Mouse (Mus musculus): ENCODE measurements at regions not wholly inside any gene's neighbourhood (a gene's known extent, or its start where the extent isn't known, plus 50 kb on each side); places are given as distances from the start of the nearest gene placed in this dataset.

DNA sequence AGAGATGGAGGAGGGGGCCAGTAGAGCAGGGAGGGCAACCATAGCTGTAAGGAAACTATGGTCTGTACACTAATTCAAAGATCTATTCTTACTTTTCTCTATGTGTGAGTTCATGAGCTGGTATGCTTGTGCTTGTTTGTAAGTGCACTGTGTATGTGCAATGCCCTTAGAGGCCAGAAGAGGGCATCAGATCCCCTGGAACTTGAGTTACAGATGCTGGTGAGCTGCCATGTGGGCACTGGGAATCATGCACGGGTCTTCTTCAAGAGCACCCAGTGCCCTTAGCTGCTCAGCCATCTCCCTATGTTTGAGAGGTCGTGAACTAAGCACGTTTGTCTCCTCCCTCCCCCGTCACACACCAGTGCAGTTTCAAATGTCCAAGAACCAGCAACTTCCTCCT lies 68.9 kb downstream of the Tbx3 start:
- Histone ChIP-seq H3K36me3 (replicated peaks) (no peaks in the 10 kb centered on the region), H3K9me3 (no peaks in the 10 kb centered on the region), H3K27ac (replicated peaks) (no peak overlapping the region), H3K27me3 (replicated peaks; ENCODE audit: low read depth, poor library complexity, severe bottlenecking) (peaks cover 13% of the 10 kb centered on the region; the same call in 1 of the 2 replicates), H3K4me3 (no peak overlapping the region), H3K4me1 (no peaks in the 10 kb centered on the region)
- DNase-seq (ENCODE audit: low spot score), result no peak
- WGBS, result 73% methylated on average over 4 of the region's 4 CpGs

DNA sequence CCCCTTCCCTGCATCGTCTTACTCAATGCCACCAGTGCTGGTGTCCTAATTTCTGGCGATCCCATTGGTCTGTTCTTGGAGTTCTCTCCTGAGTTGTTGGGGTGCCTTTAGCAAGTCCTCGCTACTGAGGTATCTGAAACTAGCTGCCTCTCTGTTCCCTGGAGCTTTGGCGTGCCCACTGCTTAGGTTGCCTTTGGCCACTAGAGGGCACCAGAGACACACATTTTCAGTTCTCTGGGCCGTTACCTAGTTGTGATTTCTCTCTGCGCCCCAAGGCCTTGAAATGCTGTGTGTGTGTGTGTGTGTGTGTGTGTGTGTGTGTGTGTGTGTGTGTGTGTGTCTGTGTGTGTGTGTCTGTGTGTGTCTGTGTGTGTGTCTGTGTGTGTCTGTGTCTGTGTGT lies 70.6 kb downstream of the Tbx3 start:
- peaks cover 13% of the 10 kb centered on the region for H3K27me3 ChIP-seq (replicated peaks; ENCODE audit: low read depth, poor library complexity, severe bottlenecking)
- no peak overlapping the region for H3K4me3 ChIP-seq
- no peaks in the 10 kb centered on the region for H3K4me1 ChIP-seq
- H3K9me3 ChIP-seq, result no peaks in the 10 kb centered on the region
- H3K36me3 ChIP-seq (replicated peaks), result no peaks in the 10 kb centered on the region
- DNase-seq (ENCODE audit: low spot score), result peak; percentile 79
- no peak overlapping the region for H3K27ac ChIP-seq (replicated peaks)
- 7% methylated on average over 6 of the region's 6 CpGs for WGBS

DNA sequence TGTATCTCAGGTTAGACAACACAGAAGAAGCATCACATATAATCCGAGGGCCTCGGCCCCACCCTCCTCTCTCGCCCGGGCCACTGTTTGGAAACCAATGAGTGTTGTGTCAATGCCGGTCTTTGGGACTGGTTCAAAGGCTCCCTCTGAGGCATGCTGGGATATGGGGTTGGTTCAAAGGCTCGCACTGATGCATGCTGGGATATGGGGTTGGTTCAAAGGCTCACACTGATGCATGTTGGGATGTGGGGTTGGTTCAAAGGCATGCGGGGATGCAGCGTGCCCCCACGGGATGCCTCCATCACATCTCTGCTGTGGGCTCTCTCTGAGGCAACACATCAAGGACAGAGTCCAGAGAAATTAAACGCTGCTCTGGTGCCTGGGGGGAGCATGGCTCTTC lies 73.3 kb downstream of the Tbx3 start:
- Histone ChIP-seq H3K4me3 (no peak overlapping the region), H3K27ac (replicated peaks) (no peak overlapping the region), H3K4me1 (peaks cover 7% of the 10 kb centered on the region), H3K27me3 (replicated peaks; ENCODE audit: low read depth, poor library complexity, severe bottlenecking) (peaks cover 33% of the 10 kb centered on the region), H3K36me3 (replicated peaks) (no peaks in the 10 kb centered on the region), H3K9me3 (no peaks in the 10 kb centered on the region)
- DNase-seq (ENCODE audit: low spot score), result no peak
- WGBS, result 85% methylated on average over 10 of the region's 10 CpGs

DNA sequence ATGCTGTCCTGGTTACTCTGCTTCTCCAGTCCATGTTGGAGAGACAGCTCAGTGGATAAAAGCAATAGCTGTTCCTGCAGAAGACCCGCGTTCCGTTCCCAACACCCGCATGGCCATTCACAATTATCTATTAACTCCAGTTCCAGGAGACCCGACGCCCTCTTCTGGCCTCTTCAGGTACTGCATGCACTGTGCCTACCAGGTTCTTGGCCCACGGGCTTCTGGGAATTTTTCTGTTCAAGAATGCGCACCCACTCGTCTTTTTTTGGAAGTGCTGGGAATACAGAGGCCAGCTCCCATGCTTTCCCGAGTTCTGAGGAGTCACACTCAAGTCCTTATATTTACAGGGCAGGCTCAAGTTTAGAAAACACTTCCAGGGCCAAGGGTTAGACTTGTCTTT lies 76.6 kb downstream of the Tbx3 start:
- 72% methylated on average over 10 of the region's 10 CpGs for WGBS
- no peaks in the 10 kb centered on the region for H3K36me3 ChIP-seq (replicated peaks)
- H3K27me3 ChIP-seq (replicated peaks; ENCODE audit: low read depth, poor library complexity, severe bottlenecking), result peaks cover 55% of the 10 kb centered on the region
- no peaks in the 10 kb centered on the region for H3K9me3 ChIP-seq
- H3K4me1 ChIP-seq, result peaks cover 12% of the 10 kb centered on the region
- peak; percentile 29 for DNase-seq (ENCODE audit: low spot score)
- no peak overlapping the region for H3K4me3 ChIP-seq
- no peak overlapping the region for H3K27ac ChIP-seq (replicated peaks)

DNA sequence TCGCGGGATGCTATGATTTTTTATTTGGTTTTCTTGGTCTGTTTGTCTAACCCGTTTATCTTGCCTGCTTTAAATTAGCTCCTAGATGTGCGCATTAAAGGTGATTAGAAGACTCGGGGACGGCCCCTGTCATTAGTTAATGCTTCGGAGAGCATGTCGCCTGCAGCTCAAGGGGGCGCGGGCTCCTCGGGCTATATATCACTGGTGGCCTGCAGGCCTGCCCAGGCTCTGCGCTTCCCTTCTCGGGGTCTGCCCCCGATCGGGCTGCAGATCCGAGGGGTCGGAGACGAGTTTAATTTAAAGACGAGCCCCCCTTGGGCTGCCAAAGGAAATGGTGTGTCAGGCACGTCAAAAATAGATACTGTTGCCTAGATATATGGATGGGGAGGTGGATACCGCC lies 78.2 kb downstream of the Tbx3 start:
- peaks cover 50% of the 10 kb centered on the region for H3K27me3 ChIP-seq (replicated peaks; ENCODE audit: low read depth, poor library complexity, severe bottlenecking)
- no peaks in the 10 kb centered on the region for H3K9me3 ChIP-seq
- peaks cover 12% of the 10 kb centered on the region for H3K4me1 ChIP-seq
- H3K36me3 ChIP-seq (replicated peaks), result no peaks in the 10 kb centered on the region
- H3K27ac ChIP-seq (replicated peaks), result no peak overlapping the region
- peak; percentile 37 for DNase-seq (ENCODE audit: low spot score)
- H3K4me3 ChIP-seq, result peak overlapping the region; percentile 40
- WGBS, result under 1% methylated on average over 21 of the region's 21 CpGs

DNA sequence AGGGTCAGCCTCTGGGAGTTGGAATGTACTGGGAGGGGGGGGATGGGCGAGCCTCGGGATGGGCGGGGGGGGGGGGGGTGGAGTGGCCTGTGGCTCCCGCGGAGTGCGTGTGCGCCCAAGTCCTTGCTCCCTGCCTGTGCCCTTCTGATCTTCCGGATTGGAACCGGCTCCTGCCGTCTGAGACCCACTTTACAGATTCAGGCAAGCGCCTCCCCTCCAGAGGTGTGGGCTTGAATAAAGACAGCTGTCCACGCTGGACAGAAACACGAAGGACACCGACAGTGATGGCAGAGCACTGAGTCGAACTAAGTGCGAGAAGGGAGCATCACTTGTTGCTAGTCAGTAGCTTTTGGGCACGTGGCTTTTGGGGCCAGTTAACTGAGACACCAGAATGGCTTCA lies 78.7 kb downstream of the Tbx3 start:
- peak; percentile 33 for DNase-seq (ENCODE audit: low spot score)
- Histone ChIP-seq H3K27me3 (replicated peaks; ENCODE audit: low read depth, poor library complexity, severe bottlenecking) (peaks cover 50% of the 10 kb centered on the region), H3K36me3 (replicated peaks) (no peaks in the 10 kb centered on the region), H3K4me1 (peaks cover 12% of the 10 kb centered on the region), H3K27ac (replicated peaks) (no peak overlapping the region), H3K9me3 (no peaks in the 10 kb centered on the region), H3K4me3 (peak overlapping the region; percentile 40)
- WGBS, result 6% methylated on average over 16 of the region's 17 CpGs

DNA sequence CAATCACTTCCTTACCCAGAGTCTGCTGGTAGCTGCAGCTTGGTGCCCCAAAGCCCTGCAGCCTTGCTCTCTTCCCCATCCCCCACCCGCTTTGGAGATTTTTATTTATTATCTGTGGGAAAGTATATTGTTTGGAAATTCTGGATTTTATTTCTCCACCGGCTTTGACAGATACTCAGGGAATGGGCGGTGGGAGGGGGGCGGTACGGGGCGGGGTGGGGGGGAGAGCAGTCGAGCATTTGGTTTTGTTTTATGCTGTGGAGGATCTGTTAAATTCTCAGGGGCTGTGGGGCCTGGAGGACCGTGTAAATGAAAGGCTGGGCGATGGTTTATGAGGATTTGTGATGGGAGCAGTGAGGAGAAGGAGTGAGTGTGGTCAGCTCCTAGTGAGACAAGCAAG lies 76.7 kb upstream of the Tbx5 start:
- Histone ChIP-seq H3K36me3 (replicated peaks) (no peaks in the 10 kb centered on the region), H3K9me3 (no peaks in the 10 kb centered on the region), H3K27me3 (replicated peaks; ENCODE audit: low read depth, poor library complexity, severe bottlenecking) (peaks cover 24% of the 10 kb centered on the region), H3K27ac (replicated peaks) (no peak overlapping the region), H3K4me1 (no peaks in the 10 kb centered on the region), H3K4me3 (no peak overlapping the region)
- 69% methylated on average over 9 of the region's 9 CpGs for WGBS
- no peak for DNase-seq (ENCODE audit: low spot score)

DNA sequence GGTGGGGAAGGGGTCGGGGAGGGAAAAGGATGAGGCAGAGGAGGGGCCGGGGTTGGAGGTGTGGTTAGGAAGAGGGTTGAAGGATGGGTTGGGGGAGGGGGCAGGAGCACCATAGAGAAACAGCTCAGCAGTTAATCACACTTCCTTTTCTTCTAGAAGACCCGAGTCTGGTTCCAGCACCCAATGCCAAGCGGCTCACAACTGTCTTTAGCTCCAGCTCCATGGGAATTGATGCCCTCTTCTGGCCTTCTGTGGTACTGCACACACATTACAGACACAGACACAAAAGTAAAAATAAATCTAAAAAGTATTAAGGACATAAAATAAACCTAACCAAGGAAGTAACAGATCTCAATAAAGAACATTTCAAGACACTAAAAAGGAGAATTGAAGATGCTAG lies 73.6 kb upstream of the Tbx5 start:
- Histone ChIP-seq H3K9me3 (no peaks in the 10 kb centered on the region), H3K4me3 (no peak overlapping the region), H3K27me3 (replicated peaks; ENCODE audit: low read depth, poor library complexity, severe bottlenecking) (peaks cover 15% of the 10 kb centered on the region; the same call in 1 of the 2 replicates), H3K36me3 (replicated peaks) (no peaks in the 10 kb centered on the region), H3K4me1 (no peaks in the 10 kb centered on the region), H3K27ac (replicated peaks) (no peak overlapping the region)
- DNase-seq (ENCODE audit: low spot score), result no peak
- 75% methylated on average over 4 of the region's 4 CpGs for WGBS

DNA sequence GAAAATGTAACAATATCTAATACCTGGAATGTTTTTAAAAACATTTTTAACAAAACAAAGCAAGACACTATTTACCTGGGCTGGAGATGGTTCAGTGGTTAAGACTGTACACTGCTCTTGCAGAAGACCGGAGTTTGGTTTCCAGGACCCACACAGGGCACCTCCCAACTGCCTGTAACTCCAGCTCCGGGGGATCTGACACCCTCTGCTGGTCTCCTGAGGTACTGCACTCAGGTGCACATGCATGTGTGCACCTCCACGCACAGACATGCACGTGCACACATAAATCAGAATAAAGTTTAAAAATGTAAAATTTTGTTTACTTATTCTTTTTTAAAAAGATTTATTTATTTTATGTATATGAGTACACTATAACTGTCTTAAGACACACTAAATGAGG lies 70.4 kb upstream of the Tbx5 start:
- Histone ChIP-seq H3K9me3 (no peaks in the 10 kb centered on the region), H3K27me3 (replicated peaks; ENCODE audit: low read depth, poor library complexity, severe bottlenecking) (peaks cover 23% of the 10 kb centered on the region), H3K27ac (replicated peaks) (no peak overlapping the region), H3K4me3 (no peak overlapping the region), H3K4me1 (0 out of 2 replicates have a peak, but pooled peaks cover 3% of the 10 kb centered on the region), H3K36me3 (replicated peaks) (no peaks in the 10 kb centered on the region)
- 79% methylated on average over 4 of the region's 4 CpGs for WGBS
- no peak for DNase-seq (ENCODE audit: low spot score)

DNA sequence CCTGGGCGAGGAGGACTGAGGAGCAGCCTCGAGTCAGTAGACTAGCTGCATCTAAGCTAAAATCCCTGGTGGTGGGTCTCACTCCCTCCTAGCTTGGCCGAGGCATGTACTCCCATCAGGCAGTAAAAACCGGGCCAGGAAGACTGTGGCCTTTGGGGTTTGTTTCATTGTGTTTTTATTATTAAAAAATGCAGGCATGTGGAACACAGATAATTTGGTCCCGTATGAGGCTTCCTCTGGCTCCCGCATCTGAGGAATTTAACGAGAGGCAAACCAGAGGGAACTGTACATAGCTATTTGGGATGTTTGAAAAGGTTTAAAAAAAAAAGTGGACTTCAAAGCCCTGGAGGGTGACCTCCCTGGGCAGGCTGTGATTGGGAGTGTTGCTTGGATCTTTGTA lies 69.1 kb upstream of the Tbx5 start:
- Histone ChIP-seq H3K36me3 (replicated peaks) (no peaks in the 10 kb centered on the region), H3K4me3 (no peak overlapping the region), H3K9me3 (no peaks in the 10 kb centered on the region), H3K4me1 (0 out of 2 replicates have a peak, but pooled peaks cover 3% of the 10 kb centered on the region), H3K27me3 (replicated peaks; ENCODE audit: low read depth, poor library complexity, severe bottlenecking) (peaks cover 18% of the 10 kb centered on the region), H3K27ac (replicated peaks) (no peak overlapping the region)
- WGBS, result 63% methylated on average over 7 of the region's 7 CpGs
- no peak for DNase-seq (ENCODE audit: low spot score)

DNA sequence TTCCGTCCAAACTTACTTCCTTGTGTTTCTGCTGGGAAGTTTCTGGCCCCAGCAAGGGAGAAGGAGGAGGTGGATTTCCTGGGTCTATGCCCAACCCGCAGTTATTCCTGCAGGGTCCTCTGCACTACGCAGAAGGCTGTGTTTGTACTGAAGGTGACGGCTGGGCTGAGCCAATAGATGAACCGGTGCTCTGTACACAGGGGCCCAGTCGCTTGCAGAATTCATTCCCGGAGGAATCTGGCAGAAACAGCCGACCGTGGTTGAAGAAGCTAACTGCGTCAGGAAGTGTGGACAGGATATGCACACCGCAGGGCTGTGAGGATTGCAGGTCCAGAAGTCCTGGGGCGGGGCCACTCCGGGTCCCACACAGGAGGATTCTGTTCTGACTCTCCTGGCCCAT lies 66.1 kb upstream of the Tbx5 start:
- 50% methylated on average over 13 of the region's 13 CpGs for WGBS

DNA sequence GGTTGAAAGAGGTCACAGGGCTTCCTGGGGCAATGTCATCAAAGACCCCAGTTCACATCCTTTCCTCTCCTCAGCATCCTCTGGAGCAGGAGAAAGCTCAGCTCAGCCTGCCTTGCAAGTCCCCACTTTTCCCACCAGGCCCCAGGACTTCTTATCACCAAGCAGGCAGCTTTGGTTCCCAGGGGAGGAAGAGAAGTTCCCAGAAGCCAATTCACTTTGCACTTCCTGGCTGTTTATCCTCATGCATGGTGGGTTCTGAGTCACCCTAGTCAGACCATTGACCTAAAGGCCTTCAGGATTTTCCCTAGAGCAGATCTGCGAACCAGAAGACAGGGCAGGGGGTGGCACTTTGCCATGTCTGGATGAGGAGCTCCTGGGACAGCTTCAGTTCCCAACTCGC lies 61.5 kb upstream of the Tbx5 start:
- Histone ChIP-seq H3K36me3 (replicated peaks) (no peaks in the 10 kb centered on the region), H3K4me1 (0 out of 2 replicates have a peak, but pooled peaks cover 3% of the 10 kb centered on the region), H3K9me3 (no peaks in the 10 kb centered on the region), H3K27ac (replicated peaks) (no peak overlapping the region), H3K4me3 (no peak overlapping the region), H3K27me3 (replicated peaks; ENCODE audit: low read depth, poor library complexity, severe bottlenecking) (peaks cover 18% of the 10 kb centered on the region)
- DNase-seq (ENCODE audit: low spot score), result no peak
- 70% methylated on average over 2 of the region's 2 CpGs for WGBS

More for the DNA sequence above, 66.1 kb upstream of the Tbx5 start:
- Histone ChIP-seq H3K4me3 (no peak overlapping the region), H3K27ac (replicated peaks) (no peak overlapping the region), H3K4me1 (0 out of 2 replicates have a peak, but pooled peaks cover 3% of the 10 kb centered on the region), H3K9me3 (no peaks in the 10 kb centered on the region), H3K27me3 (replicated peaks; ENCODE audit: low read depth, poor library complexity, severe bottlenecking) (peaks cover 18% of the 10 kb centered on the region), H3K36me3 (replicated peaks) (no peaks in the 10 kb centered on the region)
- DNase-seq (ENCODE audit: low spot score), result no peak

DNA sequence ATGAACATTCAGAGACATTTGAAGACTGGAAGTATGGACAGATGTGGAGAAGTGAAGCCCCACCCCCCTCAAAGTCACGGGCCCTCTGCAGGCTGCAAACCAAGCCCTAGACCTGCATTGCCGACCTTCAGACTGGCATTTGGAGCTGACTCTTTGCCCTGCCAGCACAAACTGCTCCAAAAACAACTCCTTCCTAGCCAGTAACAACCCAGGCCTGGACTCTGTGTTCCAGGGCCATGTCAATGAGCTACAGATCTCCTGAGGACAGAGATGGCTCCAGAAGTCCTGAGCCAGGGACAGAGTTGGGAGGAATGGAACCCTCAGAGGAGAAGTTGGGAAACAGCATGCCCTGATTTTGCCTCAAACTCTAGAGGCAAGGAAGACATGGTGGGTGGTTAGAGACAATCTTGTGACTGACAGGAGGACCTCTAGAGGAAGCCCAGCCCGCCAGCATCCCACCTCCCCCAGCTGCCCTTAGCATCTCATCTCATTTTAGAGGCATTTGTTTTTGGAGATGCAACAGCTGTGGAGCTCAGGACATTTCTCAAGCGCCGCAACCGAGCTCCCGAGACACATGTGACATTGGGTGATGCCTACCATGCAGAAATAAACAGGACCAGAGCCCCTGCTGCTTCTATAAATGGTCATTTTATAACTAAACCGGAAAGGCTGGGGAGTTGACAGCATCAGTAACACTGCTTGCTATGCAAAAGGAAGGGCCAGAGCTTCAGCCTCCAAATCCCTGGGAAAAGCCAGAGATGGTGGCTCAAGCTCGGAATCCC lies 56.2 kb upstream of the Tbx5 start:
- Histone ChIP-seq H3K27ac (replicated peaks) (no peak overlapping the region), H3K4me1 (no peaks in the 10 kb centered on the region), H3K9me3 (no peaks in the 10 kb centered on the region), H3K4me3 (no peak overlapping the region), H3K27me3 (replicated peaks; ENCODE audit: low read depth, poor library complexity, severe bottlenecking) (peaks cover 39% of the 10 kb centered on the region), H3K36me3 (replicated peaks) (no peaks in the 10 kb centered on the region)
- WGBS, result 76% methylated on average over 9 of the region's 9 CpGs
- DNase-seq (ENCODE audit: low spot score), result no peak

Measured in embryonic facial prominence, embryonic 10.5 days (tissue).